Mouse (Mus musculus): ENCODE data around the gene Fcgr4.
A peak's percentile ranks its signal among the peaks of the same experiment; 100 is the strongest.

Fcgr4 gene

DNA sequence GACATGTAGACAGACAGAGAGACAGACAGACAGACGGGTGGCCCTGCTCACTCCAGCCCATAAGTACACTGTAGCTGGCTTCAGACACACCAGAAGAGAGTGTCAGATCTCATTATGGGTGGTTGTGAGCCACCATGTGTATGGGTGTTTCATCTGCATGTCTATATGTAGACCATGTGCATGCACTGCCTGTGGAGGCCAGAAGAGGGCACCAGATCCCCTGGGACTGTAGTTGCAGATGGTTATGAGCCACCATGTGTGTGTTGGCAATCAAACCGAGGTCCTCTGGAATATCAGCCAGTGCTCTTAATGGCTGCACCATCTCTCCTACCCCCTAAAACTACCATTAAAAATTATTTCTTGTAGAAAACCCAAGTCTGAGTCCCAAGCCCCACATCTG lies 11.8 kb upstream of the Fcgr4 start:
- DNase-seq (ENCODE audit: low spot score in 2 of 2): no peak

DNA sequence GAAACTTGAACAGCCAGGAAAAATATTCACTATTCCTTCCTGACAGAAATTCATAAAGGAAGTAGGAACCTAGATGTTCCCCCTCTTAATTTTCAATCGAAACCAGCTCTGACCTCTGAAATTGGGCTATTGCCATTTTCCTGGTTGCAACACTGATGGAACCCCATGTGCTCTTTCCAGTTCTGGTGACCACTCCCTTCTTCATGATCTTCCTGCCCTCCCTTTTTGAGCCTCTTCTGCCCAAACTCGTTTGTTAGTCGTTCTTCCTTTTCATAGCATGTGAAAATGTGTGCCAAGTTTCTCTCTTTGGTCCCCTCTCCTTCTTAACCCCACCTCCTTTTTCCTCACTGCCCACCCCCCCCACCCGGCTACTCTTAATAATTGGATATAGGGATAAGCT lies 7.0 kb upstream of the Fcgr4 start:
- DNase-seq (ENCODE audit: low spot score in 2 of 2): no peak

DNA sequence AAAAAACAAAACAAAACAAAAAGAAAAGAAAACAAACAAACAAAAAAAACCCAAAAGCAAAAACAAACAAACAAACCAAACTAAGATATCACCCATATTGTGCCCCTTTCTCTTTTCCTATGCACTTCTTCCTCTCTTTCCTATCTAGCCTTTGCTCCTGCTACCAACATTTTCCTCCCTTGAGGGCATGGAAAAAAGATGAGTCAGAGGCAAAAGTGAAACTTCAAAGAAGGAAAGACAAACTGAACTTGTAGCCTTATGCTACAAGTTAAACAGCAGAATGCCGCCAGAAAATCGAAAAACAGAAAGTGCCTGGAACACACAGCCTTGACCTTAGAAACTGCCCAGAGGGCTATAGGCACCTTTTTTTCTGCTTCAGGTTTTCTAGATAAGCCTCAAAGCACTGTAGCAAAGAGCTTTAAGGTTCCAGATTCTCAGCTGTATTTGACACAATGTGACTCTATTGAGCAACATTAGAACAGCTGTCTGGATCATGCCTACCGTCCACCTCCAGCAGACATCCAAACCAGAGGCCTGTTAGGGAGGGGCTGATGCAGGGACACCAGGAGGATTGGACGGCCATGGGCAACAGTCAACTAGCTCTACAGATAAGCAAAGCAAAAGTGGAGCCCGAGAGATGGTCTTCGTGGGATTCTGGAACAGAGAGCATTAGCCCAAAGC lies 1.9 kb upstream of the Fcgr4 start:
- no peak for DNase-seq (ENCODE audit: low spot score in 2 of 2)

DNA sequence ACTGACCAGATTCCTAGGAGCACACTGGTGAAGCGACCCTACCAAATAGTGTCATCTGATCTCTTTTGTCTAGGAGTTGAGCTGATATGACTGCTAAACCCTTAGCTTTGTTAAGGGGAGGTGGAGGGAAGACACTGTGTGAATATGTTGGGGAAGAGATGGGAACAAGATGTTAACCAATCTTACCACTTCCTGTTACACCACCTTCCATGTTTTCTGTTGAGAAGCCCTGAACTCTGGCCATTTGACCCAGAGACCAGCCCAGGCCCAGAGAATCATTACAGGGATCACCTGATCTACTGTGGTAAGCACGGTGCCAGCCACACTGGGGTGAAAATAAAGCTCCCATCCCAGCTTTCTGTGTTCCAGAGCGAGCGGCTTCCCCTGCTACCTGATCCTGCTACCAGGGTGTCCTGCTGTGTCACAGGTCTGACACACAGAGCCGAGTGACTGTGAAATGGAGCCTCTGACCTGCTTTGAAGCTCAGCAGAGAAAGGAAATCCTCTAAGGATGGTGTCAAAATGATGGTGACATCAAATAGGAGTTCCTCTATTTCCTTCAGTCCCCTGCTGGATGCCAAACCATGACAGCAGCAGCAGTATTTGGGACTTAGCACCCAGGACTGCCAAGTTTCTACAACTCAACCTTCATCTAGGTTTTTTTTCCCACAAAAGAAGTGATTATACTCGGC lies 1.1 kb upstream of the Fcgr4 start:
- DNase-seq (ENCODE audit: low spot score in 2 of 2): no peak

DNA sequence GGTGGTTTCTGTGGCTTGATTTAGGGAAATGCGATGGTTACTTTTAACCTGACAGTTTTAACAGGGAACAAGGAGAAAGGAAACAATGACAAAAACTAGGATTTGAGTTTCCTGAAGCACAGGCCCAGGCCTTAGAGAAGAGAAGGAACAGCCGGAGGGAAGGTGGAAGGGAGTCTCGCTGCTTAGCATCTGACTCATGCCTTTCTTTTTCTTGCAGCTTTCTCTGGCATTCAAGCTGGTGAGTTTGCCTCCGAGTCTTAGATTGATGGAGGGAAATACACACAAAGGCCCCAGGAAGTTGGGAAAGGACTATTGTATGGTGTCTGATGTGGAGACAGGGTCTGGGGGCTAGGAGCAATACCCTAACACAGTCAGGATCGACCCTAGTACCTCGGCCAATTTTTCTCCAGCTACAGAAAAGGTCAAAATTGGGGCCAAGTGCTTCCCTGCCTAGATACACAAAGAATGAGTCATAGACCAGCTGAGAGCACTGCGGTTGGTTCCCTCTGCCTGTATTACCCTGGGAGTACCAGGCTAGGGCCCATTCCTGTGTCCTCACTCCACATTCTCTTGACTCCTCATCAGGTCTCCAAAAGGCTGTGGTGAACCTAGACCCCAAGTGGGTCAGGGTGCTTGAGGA lies 711 bp downstream of the Fcgr4 start:
- peak in 1 of 2 experiments; percentile 13 for DNase-seq (ENCODE audit: low spot score in 2 of 2)

DNA sequence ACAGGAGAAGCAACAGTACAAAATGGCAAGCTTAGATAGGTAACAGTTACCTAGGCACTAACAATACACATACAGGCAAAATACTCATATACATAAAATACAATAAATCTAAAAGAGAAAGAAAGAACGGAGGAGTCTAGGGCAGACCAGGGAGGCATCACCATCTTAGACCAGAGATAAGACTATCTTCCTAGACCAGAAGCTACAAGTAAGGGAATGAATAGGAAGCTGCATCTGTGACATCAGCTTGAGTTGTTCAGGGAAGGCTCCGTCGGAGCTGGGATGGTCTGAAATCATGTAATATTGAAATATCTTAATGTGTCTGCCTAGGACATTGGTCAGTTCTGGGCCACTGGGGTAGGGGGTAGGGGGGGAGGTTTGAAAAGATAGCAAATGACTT lies 13.0 kb downstream of the Fcgr4 start:
- DNase-seq (ENCODE audit: low spot score in 2 of 2): no peak

DNA sequence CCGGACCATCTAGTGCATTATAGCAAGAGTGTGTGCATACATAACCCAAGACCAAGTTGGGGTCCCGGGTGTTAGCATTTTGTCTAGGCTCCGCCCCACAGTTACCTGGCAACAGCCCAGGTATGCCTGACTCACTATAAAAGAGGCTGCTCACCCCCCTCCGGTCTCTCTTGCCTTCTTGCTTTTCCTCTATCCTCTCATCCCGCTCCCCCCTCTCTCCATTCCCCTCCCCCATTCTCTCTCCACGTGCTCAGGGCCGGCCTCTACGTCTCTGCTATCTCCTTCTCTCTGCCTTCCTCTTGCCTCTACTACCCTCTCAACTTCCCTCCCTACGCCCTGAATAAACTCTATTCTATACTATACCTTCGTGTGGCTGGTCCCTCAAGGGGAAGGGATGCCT lies 14.0 kb downstream of the Fcgr4 start:
- DNase-seq (ENCODE audit: low spot score in 2 of 2): no peak

DNA sequence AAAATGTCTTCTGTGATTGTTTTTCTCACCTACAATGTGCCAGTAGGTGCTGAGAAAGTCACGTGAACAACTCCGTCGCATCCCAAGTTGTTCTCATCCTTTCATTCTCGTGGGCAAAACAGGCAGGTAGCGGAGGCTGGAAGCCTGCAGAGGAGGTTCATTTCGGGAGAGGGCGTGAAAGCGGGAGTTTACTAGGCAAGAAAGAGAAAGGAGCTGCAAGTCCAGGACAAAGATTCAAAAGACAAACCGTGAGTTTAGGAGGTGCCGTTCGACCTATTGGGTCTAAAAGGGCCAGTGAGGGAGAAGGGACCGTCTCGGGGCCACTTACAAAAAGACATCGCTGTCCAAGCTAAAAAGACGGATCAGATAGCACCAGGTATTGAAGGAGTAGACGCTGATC lies 14.5 kb downstream of the Fcgr4 start:
- DNase-seq (ENCODE audit: low spot score in 2 of 2): peak in 1 of 2 experiments; percentile 13

DNA sequence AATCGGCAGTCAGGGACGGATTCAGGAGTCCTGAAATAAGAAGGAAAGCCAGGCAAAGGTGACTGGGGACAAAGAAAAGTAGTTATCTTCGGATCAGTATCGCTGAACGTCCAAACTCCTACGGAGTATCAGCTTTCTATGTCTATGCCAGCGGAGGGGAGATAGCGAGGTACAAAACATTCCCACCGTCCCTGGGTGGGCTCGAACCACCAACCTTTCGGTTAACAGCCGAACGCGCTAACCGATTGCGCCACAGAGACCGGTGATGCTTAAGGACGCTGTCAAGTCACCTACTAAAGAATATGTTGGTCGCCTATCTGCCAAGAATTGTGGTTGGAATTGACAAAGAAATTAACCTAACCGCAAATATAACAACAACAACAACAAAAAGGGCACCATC lies 15.0 kb downstream of the Fcgr4 start:
- peak; percentile 83 to 84 for DNase-seq (ENCODE audit: low spot score in 2 of 2)

DNA sequence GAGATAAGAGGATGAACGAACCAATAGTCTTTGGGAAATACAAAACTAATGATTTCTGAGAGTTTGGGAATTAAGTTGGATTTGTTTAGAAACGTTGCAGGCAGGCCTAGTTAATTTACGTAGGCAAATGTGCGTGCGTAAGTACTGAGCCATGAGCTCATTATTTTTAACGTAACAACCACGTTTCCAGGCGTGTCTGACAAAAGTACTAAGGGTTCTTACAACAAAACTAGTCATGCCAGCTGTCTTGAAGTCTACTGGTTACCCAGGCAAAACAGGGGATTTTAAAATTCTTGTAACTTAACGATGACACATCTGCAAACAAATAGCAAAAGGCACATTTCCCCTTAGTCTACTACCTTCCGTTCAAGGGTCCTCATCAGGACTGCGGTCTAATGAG lies 15.5 kb downstream of the Fcgr4 start:
- peak in 1 of 2 experiments; percentile 7 for DNase-seq (ENCODE audit: low spot score in 2 of 2)

DNA sequence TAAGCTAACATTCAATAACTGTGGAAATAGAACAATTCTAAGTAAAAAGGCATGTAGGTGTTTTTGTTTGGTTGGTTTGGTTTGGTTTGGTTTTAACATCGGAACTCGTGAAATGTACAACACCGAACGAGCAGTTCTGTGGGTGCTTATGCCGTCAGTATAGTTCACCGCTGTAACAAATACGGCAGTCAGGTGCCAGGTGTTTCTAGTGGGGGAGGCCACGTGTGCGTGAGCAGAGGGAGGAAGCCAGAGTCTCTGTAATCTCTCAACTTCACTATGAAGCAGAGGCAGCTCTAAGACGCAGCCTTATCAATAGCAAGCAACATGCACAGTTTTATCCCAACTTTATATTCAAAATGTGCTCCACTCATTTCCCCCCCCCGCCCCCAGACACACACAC lies 16.9 kb downstream of the Fcgr4 start:
- no peak for DNase-seq (ENCODE audit: low spot score in 2 of 2)

DNA sequence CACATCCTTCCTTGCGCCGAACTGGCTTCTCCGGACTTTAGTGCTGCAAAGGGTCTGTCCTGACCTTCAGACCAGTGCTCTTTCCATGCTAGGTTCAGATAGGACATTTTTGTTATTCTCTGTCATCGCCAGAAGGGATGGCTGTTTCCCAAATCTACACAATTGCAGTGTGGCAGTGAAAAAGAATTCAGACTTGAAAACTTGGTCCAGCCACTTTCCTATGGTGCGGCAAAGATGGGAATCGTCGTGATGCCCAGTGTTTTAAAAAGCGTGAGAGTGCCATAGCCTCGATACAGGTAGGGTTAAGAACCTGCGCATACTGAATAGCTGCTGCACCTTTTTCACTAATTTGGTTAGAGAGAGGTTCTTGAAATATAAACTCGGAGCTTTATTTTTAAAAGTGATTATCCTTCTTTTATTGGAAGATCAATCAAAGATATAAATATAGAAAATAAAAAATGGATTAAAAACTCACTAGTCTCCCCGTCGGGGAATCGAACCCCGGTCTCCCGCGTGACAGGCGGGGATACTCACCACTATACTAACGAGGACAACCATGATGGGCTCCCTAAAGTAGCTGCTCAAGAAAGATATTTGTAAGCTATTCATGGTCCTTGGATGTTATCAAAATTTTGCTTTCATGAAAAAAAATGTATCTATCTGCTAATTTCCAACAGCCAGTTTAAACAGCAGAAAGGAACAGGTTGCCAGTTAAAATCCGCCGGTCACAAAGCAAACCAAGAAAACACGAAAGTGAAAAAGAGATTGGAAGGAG lies 18.0 kb downstream of the Fcgr4 start:
- peak; percentile 53 to 58 for DNase-seq (ENCODE audit: low spot score in 2 of 2)

DNA sequence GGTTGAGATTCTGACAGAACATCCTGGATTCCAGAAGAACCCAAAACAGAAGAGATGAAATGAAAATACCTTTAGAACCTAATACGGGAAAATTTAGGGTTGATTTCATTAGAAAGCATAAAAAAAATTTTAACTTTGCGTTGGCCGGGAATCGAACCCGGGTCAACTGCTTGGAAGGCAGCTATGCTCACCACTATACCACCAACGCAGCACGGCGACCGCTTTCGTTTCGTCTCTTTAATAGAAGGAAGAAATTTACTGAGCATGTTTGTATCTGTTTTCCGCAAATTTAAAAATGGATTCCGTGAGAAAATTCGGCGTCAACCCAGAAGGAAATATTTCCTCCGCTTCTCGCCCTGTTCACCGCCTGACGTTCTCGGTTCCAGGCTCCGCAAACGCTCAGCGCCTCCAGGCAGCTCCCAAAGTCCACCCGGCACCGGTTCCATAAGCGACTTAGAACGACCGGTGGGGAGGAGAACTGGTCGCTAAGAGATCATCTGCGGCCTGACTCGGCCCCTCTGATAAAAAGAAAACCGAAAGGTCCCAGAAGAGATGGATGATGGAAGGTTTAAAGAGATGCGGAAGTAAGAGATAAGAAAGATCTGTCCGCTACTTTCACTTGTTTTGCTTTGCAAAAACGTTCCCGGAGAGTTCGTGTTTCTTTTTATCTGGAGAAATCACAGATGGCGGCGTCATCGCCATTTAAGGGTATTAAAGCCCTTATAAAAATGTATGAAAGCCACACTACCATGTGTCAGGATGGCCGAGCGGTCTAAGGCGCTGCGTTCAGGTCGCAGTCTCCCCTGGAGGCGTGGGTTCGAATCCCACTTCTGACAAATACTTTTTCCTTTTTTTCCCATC lies 19.4 kb downstream of the Fcgr4 start:
- DNase-seq (ENCODE audit: low spot score in 2 of 2): peak; percentile 66 to 73

DNA sequence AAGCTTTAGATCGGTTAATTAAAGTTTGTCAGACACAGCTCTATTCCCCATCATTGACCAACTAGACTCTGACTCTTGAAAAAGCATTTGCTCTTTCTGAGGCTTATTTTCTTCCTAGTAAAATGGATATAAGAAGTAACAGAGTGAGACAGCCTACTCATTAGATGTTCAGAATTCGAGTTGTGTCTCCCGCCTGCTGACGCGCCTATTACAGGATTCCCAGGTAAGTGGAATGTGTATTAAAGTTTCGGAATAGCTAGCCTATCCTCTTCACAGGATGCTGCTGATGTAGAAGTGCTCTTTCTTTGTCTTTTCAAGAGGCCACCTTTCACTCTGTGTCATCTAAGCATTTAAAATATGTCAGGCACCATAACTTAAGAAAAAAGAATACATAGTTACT lies 20.4 kb downstream of the Fcgr4 start:
- DNase-seq (ENCODE audit: low spot score in 2 of 2): no peak

DNA sequence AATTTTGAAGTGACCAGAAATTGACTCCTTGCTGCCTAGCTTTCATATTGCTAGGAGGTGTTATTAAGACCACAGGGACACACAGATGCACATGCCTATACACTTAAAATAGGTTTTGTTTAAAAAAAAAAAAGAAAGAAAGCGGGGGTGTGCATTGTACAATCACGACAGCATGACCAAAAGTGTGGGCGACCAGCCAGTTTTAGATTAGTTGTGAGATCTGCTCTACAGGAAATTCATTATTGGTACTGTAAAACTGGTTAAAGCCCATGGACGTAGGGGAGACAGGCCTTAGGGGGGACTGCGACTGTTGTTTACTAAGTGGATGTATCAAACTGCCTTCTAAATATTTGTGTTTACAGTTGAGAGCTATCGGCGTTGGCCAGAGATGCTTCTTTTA lies 21.2 kb downstream of the Fcgr4 start:
- DNase-seq (ENCODE audit: low spot score in 2 of 2): no peak

DNA sequence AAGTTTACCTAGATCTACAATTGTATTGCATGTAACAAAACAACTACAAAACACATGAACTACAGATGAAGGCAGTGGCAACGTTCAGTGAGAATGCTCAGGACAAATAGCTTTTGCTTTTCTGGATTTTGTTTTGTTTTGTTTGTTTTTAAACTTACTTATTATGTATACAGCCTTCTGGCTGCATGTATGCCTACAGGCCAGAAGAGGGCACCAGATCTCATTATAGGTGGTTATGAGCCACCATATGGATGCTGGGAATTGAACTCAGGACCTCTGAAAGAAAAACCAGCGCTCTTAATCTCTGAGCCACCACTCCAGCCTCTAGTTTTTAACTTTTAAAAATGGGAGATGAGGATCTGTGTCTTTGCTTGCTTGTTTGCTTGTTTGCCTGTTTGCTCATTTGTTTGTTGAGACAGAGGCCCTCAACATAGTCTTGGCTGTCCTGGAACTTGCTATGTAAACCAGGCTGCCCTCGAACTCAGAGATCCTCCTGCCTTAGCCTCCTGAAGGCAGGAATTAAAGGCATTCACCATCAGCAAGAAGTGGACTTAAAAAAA lies 25.0 kb downstream of the Fcgr4 start:
- DNase-seq (ENCODE audit: low spot score in 2 of 2): no peak

DNA sequence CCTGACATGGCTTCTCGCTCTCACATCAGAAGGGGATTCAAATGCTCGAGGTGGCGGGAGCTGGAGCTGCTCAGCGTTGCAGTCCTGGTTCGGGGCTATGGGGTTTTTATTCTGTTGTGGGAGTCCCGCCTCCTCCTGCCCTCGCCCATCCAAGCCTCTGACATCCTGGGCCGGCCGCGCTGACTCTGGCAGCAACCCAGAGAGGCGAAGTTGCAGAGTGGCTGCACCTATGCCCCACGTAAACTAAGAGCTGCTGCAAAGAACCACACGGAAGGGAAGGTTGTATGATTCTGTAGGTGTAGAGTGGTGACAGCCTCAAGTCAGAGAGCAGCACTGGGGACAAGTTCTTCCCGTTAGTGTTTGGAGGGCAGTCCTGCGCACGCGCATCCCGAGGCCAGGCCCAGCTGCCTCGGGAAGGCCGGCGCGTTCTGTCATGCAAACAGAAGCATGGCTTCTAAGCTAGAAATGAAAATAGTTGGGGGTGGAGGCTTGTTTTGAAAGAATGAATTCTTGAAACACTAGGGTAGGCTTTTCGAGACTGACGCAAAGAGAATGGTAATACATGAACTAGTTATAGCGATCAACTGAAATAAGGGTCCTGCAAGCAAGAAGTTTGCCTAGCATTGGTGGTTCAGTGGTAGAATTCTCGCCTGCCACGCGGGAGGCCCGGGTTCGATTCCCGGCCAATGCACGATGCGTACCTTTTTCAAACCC lies 25.8 kb downstream of the Fcgr4 start:
- peak; percentile 73 to 77 for DNase-seq (ENCODE audit: low spot score in 2 of 2)

DNA sequence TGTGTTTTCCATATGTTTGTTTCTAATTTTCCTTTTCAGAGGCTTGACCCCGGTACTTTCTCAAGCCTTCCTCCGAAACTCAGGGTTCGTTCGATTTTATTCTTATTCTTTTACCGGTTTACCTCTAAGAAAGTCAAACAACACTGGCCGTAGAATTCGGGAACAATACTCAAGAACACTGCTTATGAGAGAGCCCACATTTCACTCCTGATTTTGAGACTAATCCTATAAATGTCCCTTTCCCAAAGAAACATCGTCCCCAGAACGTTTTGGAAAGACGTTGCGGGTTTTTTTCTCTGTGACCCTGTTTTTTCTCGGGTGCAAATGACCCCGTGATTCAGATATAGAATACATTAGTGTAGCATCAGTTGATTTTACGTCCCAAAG lies 26.4 kb downstream of the Fcgr4 start:
- no peak for DNase-seq (ENCODE audit: low spot score in 2 of 2)

DNA sequence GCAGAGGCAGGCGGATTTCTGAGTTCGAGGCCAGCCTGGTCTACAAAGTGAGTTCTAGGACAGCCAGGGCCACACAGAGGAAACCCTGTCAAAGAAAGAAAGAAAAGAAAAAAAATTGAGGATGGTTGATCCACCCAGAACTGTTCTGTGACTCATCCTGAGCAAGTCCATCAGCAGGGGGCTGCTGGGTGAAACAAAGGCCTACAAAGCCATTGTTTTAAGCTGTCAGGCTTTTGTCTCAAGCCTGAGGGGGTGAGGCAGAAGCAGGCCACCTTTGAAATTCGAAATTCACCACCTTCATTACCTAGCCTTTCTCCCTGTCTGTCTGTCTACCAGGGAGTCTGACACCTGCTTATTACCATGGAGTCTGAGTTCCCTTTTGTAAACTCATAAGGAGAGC lies 27.8 kb downstream of the Fcgr4 start:
- DNase-seq (ENCODE audit: low spot score in 2 of 2): no peak

DNA sequence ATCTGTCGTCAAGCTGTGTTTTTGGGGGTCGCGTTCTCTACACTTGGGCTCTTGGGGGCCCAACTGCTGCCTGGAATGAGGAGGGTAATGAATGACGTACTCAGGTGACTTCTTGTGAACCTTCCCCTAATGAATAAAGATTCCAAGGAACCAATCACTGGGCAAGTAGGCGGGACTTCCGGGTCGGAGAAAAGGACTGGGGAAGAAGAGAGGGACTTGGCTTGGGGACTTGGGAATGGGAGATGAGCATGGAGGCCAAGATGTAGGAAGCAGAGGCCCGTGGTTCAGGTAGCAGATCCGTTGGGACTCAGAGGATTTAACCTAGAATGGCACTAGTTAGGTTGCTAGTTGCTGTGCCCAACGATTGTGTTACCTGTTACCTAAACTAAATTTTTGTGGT lies 30.5 kb downstream of the Fcgr4 start:
- DNase-seq (ENCODE audit: low spot score in 2 of 2): no peak

DNA sequence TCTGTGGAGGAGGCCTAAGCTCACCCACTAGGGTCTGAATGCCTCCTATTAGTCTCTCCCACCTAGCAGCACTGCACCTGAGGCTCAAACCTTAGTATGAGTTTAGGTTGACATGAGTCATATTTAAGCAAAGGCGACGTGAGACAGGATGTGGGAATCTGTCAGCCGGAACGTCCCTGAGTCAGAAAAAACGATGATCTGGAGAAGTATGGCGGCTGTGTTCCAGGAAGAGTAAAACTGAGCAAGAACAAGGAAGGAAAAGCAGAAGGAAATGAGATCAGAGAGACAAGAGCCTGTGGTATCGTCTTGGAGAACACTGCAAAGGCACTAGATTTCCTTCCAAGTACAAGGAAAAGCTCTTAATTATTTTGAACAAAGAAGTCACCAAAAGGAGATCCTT lies 32.1 kb downstream of the Fcgr4 start:
- no peak for DNase-seq (ENCODE audit: low spot score in 2 of 2)

Measured in right cerebral cortex, postnatal 36 days (tissue).